Mouse (Mus musculus): ENCODE measurements around the gene Prss38.

The Prss38 gene

DNA sequence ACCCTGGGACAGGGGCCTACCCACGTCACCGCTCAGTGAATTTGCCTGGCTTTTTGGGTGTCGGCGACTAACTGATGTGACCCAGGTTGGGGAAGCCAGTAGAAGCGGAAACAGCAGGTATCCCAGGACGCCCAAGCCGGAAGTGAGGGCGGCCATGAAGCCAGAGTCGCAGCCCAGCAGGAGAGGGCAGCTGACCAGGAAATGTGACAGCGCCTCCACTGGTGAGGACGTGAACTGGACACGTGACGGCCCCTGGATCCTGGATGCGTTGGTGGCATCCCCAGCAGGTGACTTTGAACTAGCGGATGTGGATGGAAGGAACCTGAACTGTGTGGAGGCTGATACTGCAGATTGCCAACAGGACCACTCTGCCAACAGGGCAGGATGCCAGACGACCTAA, at the start of gene Prss38:
Gene Prss38, minus strand, starts transcription at position 183 of the 400 bp plus-strand sequence.
- in situ Hi-C loops (cut with MboI, MseI) = loop anchor here (10.0 kb wide), 1 partner anchor 549 kb away; no protein-coding TSS in a partner anchor

DNA sequence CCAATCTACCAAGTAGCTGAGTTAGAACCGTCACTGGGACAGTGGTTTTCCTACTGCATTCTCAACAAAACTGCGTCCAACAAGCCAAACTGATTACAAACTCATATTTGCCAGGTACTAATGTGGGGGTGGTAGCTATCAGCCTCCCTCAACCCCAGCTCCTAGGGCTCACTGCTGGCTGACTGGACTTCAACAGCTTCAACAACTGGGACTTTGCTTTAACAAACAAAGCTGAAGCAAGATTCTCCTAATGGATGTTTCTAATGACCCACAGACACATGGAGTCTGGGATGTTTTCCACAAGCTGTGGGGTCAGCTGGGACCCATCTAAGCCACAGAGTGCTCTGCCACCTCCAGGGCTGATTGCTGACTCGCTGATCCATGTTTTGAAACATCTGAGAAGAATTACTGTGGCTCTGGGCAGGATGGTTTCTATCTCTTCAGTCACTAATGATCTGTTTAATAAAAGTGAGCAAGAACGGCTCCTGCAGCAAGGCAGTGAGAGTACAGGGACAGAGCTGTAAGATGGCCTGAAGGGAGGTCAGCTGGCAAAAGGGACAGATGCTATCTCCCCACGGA, 47.6 kb upstream of the Prss38 start:
- in situ Hi-C loops (cut with MboI, MseI) = no loop called here

DNA sequence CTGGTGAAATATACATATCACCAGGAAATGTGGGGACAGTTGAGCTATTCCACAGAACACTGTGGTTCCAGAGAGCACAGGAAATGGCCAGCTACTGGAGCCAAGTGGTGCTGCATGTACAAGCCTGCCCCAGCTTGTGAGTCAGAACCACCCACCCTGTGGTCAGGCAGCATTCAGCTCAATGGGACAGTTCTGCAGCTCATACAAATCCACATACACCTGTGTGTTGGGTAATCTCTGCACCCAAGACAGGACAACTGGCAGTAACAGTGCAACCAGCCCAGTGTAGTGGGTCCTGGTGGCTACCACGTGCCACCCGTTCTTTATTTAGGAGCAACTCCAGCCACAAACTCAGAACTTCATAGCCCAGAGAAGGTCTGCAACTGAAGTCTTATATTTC, 46.5 kb upstream of the Prss38 start:
- in situ Hi-C loops (cut with MboI, MseI) = no loop called here

DNA sequence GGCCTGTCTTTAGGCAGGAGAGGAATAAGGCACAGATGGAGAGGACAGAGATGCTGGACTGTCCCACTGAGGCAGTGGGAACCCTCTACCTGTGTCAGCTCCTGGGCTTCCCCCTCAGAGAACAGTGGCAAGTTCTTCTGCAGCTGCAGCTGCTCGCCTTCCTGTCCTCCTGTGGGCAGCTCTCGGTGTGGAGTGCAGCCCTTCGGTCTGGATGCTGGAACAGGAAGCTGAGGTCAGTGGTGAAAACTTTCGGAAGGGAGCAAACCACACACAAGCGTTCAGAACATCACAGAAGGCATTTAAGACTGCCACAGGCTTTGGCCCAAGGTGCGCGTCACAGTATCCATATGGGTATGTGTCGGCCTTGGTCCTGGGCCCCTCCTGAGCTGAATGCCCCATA, 46.0 kb upstream of the Prss38 start:
- in situ Hi-C loops (cut with MboI, MseI) = no loop called here

DNA sequence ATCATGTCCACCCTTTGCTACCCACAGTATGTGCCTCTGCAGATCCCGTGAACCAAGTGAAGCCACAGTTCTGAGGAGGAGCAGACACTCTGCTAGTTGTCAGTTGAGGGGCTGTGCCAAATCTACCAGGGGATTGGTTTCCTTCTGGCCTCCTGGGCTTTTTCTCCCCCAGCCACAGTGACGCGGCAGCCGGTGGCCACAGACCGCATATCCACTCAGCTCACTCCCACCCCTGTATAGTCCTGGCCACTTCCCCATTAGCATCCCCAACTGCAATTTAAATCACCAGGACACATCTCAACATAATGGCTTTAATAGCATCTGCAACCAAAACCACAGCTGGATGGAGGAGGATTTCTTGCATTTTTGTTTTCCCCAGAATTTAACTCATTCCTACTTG, 43.3 kb upstream of the Prss38 start:
- in situ Hi-C loops (cut with MboI, MseI) = no loop called here

DNA sequence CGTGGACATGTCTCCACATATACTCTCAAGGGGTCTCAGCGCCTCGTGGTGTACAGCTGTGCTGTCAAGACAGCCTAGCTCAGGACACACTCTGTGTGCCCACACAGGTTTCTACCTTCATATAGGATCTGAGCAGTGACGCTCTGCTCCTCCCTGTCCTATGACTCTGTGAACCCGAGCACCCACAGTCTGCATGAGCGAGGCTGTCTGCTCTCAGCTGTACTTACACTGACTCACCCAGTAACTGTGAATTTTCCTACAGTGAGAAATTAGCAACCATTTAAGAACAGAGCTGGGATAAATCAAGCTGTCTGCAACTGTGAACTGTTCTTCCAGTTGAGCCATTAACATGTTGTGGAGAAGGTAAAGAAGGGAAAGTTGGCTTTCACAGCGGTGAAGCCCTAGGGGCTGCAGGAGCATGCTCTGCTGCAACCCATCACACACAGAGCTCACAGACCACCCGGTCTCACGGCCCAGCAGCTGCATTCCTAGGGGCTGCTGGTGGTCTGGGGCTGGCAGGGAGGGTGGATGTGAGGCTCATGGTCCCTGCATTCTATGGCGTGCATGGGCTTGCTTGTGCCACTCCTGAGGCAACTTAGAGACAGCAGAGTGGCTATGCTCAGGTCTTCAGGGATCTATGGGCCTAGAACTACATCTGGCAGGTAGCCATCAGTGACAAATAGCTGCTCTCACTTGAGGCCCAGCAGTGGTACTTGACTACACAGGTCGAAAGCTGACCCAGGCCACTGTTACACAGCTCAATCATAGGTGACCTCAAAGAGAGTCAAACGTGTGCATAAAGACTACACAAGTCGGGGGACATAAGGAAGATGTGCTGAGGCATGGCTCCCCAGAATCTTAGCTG, 37.8 kb upstream of the Prss38 start:
- in situ Hi-C loops (cut with MboI, MseI) = no loop called here

DNA sequence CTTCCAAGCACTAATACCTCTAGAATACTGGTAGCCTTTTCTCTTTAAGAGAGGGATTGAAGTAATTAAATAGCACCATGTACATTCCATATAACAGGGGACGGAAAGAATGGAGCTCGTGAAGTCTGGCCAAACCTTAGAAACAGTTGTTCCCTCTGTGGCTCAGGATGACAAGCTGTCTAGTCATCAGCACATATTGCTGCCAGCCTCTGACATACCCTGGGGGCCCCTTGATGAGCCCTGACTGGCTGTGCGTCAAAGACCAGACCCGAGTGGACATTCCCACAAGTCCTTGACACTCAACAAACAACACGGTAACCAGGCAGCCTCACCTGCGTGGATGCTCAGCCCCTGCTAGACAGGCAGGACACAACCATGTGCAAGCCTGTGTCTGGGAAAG, 36.6 kb upstream of the Prss38 start:
- in situ Hi-C loops (cut with MboI, MseI) = no loop called here

DNA sequence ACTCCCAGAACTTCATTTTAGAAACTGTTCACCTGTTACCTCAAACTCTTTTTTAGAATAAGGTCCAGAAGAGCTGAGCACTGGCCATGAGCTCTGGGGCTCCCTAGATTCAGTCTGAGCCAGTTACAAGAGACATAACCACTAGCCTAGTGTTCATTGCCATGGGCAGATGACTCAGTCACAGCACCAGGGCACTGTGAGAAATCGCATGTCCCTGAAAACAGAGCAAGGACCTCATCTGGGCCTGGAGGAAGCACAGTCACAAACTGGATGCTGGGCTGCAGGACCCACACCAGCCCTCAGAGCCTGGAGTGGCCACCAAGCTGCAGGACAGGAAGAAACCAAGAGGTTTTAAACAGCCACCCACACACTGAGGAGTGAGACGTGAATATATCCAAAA, 35.4 kb upstream of the Prss38 start:
- in situ Hi-C loops (cut with MboI, MseI) = no loop called here

DNA sequence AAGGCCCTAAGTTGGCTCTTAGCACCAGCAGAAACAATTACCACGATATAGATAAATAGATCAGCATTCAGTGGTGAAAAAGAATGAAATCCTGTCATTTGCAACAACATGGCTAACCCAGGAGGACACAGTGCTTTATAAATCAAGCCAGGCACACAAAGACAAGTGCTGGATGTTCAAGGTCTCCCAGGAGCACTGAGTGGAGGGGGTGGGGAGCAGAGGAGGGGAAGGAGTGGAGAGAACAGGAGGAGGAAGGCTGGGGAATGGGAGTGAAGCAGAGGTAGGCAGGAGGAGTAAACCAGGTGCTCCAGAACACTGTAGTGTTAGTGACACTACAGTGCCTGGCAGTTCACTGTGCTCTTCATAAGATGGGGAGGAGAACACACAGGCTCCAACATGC, 30.3 kb upstream of the Prss38 start:
- in situ Hi-C loops (cut with MboI, MseI) = no loop called here

DNA sequence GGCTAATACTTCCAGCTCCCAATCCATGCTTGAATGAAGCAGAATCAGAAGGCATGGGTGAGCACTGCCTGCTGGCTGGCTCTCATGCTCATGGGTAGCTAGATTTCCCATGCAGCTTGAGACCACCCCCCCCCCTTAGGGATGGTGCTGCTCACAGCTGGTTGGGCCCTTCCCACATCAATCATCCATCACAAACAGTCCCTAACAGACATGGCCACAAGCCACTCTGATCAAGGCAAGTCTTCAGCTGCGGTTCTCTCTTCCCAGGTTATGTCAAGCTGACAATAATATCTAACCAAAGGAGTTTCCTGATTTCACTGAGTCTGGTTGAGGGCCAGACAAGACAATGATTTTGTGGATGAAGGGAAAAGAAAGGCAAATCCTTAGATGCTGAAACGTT, 25.4 kb upstream of the Prss38 start:
- in situ Hi-C loops (cut with MboI, MseI) = no loop called here

DNA sequence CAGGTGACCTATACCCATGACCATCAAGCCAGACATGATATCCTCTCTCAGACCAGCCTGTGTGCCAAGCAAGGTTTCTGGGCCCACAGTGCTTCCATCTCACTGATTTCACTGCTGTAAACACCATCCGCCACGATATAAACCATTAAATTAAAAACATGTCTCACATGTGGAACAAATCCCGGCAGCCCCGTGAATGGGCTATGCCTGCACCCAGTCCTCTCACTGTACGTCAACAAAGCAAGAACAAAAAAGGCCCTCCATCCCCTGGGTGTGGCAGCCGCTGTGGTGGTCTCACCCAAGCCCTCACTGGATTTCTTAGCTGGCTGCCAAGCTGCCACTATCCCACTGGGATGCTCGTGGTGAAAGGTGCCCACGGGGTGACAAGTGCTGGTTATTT, 24.4 kb upstream of the Prss38 start:
- in situ Hi-C loops (cut with MboI, MseI) = no loop called here

DNA sequence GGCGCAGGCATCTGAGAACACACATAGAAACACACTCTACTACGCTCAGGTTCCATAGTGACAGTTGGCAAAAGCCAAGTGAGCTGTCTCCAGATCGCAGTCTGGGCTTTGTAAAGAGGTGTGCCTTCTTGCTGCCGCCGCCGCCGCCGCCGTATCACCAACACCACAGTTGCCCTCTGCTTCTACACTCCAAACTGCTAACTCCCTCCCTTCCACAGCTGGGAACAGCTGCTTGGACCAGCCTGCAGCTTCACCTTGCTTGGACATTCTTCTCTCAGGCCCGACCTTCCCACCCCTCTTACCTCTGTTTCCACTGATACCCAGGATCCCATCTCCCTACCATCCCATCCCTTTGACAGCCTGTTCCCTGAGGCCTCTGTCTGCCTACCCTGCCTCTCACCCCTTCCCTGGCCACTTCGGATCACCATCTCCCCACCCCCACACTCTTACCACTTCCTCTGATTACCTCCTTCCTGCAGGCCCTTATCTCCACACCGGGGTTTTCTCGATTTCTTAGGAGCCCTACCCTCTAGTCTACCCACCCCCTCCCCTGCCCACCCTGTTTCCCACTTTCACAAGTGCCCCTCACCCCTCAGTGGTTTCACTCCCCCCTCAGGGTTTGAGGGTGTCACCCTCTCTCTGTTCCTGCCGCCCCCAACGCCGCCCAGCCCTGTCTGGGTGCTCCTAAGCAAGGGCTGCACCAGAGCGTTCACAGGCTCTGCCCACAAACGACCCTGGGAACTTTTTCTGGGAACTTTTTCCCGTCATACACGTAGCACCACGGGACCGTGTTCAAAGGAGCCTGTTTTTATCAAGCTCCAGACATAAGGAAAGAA, 22.3 kb upstream of the Prss38 start:
- in situ Hi-C loops (cut with MboI, MseI) = no loop called here

DNA sequence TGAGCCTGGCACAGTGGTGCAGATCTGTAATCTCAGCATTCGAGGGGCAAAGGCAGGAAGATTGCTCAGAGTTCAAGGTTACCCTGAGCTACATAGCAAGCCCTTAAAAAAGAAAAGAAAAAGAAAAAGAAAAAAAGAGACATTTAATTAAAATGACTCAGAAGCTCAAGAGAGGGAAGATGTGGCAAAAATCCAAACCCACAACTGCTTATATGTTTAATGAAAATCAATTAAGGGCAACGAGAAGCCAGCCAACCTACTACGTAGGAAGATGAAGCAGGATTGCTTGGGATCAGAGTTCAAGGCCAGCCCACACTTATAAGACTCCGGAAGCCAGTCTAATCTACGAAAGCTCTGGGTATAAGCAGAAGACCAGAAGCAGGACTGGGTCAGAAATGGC, 19.0 kb upstream of the Prss38 start:
- in situ Hi-C loops (cut with MboI, MseI) = no loop called here

DNA sequence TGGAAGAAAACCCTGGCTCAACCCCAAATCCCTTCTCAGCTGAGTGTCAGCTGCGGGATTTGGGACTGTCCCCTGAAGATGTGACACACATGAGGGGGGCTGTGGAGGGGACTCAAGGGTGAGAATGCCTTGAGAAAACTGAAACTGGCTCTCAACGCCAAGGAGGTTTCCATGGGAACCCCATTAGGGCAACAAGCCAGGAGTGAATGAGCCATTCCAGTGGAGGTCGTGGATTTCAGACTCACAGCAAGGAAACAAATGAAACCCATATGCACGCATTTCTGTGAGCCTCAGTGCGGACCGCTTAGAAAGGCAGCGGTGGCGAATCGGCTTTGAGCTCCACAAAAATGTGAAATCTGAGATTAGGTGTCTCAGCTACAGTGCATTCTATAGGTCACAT, 18.1 kb upstream of the Prss38 start:
- in situ Hi-C loops (cut with MboI, MseI) = no loop called here

DNA sequence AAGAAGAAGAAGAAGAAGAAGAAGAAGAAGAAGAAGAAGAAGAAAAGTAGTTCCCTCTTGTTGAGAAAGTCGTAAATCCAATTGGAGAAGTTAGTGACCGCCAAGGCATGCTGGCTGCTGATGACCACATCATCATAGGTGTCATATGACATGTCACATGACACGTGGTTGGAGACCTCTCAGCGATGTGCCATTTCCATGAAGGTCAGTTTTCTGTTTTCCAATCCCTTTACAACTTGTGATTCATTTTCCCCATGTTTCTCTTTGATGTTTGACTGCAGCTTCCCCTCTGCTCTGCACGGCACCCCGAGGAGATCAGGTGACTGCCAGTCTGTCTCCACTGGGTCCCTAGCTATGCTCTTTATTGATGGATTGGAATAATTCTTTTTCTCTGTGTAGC, 16.8 kb upstream of the Prss38 start:
- in situ Hi-C loops (cut with MboI, MseI) = no loop called here

DNA sequence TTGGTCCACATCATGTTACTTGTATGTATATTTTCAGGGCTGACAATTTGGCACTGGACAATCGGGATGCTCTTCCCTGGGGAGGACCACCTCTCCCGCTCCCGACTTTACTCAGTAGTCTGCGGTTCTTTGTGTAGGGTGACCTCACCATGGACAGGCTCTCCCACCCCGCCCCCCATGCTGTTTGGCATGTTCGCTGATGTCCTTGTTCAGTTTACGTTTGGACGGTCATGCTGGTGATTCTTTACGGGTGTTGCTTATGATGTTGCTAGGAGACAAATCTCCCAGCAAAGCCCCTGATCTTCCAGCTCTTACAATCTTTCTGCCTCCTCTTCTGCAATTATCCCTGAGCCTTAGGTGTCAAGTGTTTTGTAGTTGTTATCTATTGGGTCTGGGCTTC, 15.0 kb upstream of the Prss38 start:
- in situ Hi-C loops (cut with MboI, MseI) = no loop called here

DNA sequence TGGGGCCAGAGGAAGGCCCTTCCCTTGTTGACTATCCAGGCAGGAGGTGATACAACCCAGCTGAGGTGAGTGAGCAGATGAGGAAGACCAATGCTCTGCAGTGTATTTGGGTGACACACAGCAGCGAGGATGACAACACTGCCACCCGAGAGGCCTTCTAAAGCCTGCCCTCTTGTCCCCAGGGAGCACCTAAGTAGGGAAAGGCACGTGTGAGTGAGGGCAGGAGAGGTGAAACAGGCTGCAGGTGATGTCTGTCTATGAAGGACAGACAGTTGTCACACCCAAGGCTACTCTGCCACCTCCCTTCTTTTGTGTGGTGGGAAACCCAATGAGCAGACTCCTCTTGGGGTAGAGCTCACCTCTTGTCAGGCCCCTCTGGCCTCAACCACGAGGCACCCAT, 14.2 kb upstream of the Prss38 start:
- in situ Hi-C loops (cut with MboI, MseI) = no loop called here

DNA sequence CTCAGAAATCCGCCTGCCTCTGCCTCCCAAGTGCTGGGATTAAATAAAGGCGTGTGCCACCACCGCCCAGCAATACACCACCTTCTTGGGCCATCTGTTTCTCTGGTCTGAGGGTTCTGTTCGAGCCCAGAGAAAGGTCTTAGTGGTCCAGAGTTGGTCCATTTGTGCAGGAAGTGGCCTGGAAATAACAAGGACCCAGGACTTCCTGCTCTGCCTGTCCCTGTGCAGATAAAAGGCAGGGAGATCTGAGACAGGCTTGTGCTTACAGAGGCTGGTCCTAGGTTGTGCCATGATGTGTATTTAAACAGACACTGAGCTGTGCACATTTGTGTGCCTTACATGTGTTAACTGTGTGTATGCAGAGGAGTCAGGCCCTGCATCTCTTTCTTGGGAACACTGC, 13.3 kb upstream of the Prss38 start:
- in situ Hi-C loops (cut with MboI, MseI) = no loop called here

DNA sequence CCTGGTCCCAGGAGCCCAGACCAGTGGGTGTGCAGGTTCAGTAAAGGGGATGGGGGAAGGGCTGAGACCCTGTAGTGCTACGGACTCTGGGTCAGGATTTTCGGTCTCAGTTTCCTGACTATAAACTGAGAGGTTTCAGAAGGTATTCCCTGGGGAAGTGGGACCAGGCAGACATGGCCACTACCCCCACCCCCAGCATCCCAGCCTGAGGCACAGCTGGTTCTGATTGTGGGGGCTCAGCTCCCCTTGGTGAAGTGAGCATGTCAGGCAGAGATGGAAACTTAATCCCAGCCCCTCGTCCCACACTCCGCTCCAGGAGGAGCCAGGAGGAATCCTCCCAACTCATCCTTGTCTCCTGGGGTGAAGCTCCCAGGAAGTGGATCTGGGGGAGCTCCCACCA, 12.0 kb upstream of the Prss38 start:
- in situ Hi-C loops (cut with MboI, MseI) = no loop called here

DNA sequence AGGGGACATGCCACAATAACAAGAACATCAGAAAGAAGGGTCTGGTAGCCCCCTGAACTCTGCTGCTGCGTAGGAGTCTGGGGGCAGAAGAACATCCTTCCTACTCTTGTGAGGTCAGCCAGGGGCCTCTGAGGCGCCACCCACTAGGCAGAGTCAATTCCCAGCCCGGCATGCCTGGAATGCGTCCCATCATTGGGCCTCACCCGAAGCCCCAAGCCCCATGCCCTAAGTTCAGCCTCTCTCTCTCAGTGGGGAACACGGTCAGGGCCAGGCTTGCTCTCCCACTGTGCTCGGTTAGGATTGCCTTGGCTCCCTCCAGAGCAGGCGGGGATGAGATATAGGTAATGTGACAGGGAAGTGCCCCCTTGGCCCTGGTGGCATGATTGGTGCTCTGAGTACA, 9.7 kb upstream of the Prss38 start:
- in situ Hi-C loops (cut with MboI, MseI) = no loop called here

DNA sequence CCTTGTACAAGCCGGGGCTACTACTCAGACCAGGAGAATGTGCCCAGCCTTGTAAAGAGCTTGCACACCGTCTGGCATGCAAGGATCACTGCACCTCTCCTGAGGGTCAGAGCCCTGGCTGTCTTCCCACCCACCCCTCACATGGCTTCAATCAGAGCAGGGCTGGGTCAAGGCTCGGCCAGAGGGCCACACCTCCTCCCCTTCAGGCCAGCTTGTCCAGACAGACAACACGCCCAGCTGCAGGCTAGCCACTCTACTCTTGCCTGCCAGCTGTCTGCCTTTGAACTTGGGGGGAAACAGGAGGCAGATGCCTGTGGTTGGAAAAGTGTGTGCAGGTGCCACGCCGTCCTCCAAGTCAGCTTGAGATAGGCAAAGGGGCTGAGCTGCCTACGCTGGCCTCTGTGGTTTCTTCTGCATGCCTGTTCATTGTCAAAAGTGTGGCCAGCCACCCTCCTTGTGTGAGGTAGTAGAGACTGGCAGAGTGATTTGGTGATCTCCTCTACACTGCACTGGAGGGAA, 9.0 kb upstream of the Prss38 start:
- in situ Hi-C loops (cut with MboI, MseI) = no loop called here

DNA sequence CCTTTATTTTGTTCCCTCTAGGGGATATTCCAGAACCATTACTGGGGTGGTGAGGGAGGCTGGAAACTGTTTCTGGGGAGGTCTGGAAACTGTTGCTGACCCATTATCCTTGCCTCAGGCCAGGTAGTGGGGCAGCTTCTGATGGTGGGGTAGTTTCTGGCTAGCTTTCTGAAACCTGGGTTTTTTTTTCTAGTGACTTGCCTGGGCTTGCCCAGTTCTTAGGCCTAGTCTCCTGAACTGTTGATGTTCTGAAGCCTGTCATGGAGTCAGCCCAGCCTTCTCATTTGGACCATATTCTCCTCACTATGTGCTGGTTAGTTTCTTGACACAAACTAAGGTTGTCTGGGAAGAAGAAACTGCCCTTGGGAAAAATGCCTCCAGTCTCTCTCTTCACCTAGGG, 4.1 kb upstream of the Prss38 start:
- in situ Hi-C loops (cut with MboI, MseI) = loop anchor here (10.0 kb wide), 1 partner anchor 545 kb away; no protein-coding TSS in a partner anchor
